23 mouse cellular contexts compared by ENCODE assay signal in the genomic region with DNA sequence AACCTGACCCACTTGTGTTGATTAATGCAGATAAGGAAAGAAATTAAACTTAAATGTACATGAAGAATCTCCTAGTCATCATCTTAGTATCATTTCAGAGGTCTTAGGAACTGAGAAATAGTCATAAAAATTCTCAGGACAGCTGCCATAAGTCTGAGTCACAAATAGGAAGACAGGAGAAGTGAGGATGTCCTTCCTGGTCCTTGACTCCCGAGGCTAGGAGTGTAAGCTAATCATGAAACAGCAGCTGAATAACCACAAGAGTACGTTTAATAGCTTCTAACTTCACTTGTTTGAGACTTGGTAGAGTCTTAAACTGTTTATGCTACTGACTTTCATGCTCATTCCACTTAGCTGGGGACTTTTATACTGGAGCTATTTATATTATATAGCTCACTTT.
"Had no signal": no experiment of that assay in that cellular context is flagged by ENCODE, and none has a peak within 500 bp of the region (broad histone marks: within the 10 kb centered on the region; RNA-seq: fewer than 3 reads in every experiment).

No protein-coding gene starts in this region.

- DNase-seq: gastrocnemius, adult 2 months; gastrocnemius, postnatal 10 days; gastrocnemius, postnatal 25 days; heart, adult 18-20 months; heart, postnatal 10 days; heart, postnatal 4 days; kidney, adult 18-20 months; kidney, adult 8-10 months; kidney, postnatal 10 days; kidney, postnatal 25 days; kidney, postnatal 4 days; liver; liver, embryonic 13.5 days had no signal

- H3K4me3 ChIP-seq: gastrocnemius, adult 2 months; hindbrain, embryonic 10.5 days; hindbrain, embryonic 12.5 days; hindbrain, embryonic 15.5 days; limb, embryonic 10.5 days; limb, embryonic 12.5 days; liver, embryonic 13.5 days; liver, embryonic 15.5 days had no signal

- H3K9me3 ChIP-seq: hindbrain, embryonic 10.5 days; hindbrain, embryonic 12.5 days; hindbrain, embryonic 15.5 days; limb, embryonic 10.5 days; limb, embryonic 12.5 days; liver, embryonic 13.5 days; liver, embryonic 15.5 days had no signal

- H3K27ac ChIP-seq: gastrocnemius, adult 2 months; hindbrain, embryonic 10.5 days; hindbrain, embryonic 12.5 days; hindbrain, embryonic 15.5 days; hindbrain, postnatal 0 days; limb, embryonic 10.5 days; limb, embryonic 12.5 days; liver, embryonic 13.5 days; liver, embryonic 15.5 days had no signal

- H3K4me2 ChIP-seq: heart, embryonic 11.5 days; hindbrain, embryonic 12.5 days; hindbrain, embryonic 15.5 days; limb, embryonic 12.5 days; liver, embryonic 11.5 days; liver, embryonic 13.5 days; liver, embryonic 15.5 days had no signal

- ATAC-seq: hindbrain, postnatal 0 days; intestine, embryonic 16.5 days had no signal

- H3K27me3 ChIP-seq: hindbrain, embryonic 12.5 days; hindbrain, embryonic 15.5 days; limb, embryonic 12.5 days; liver, embryonic 13.5 days; liver, embryonic 15.5 days had no signal

- H3K36me3 ChIP-seq: liver, embryonic 13.5 days; liver, embryonic 15.5 days had no signal

- H3K4me1 ChIP-seq: limb, embryonic 10.5 days; limb, embryonic 12.5 days; liver, embryonic 13.5 days; liver, embryonic 15.5 days had no signal

- H3K9ac ChIP-seq: hindbrain, embryonic 12.5 days; hindbrain, embryonic 15.5 days; limb, embryonic 12.5 days; liver, embryonic 13.5 days; liver, embryonic 15.5 days had no signal
